Mouse (Mus musculus) neural tube, embryonic 11.5 days (tissue): ENCODE results near the gene Npas3. TPM values are rescaled to one million over a fixed set of nuclear protein-coding genes. Genes with fewer than 3 reads are reported as not detected.
A peak's percentile ranks its signal among the peaks of the same experiment; 100 is the strongest.

Experiments
- ATAC-seq: fragments of 200-750 bp; cut with Nextera tagmentation; 2 replicates; pipeline ENCODE4 v1.8.0; 2017; ENCODE audit warnings: moderate number of reproducible peaks, mild to moderate bottlenecking, moderate TSS enrichment, moderate library complexity; ENCODE audit not compliant: insufficient read depth, low FRiP score, low TSS enrichment
- DNase-seq: peaks from one replicate; pipeline ENCODE4 v3.0.0-alpha.2; 2015; ENCODE audit warnings: low spot score
- H3K27ac ChIP-seq: fragments of 300-500 bp; sonication (generic); 2 replicates; pipeline ENCODE4 v1.5.1; 2014; ENCODE audit warnings: low read depth, mild to moderate bottlenecking, low read length
- H3K27me3 ChIP-seq: fragments of 300-500 bp; sonication (generic); 2 replicates; pipeline ENCODE4 v1.6.1; 2014; ENCODE audit warnings: mild to moderate bottlenecking, low read length, mixed read lengths; ENCODE audit not compliant: control insufficient read depth, insufficient read depth
- H3K36me3 ChIP-seq: fragments of 300-500 bp; sonication (generic); 2 replicates; pipeline ENCODE4 v1.6.1; 2014; ENCODE audit warnings: mild to moderate bottlenecking, low read length, moderate library complexity, mixed read lengths; ENCODE audit not compliant: control insufficient read depth, insufficient read depth
- H3K4me1 ChIP-seq: fragments of 300-500 bp; sonication (generic); 2 replicates; pipeline ENCODE4 v1.6.1; 2014; ENCODE audit warnings: low read length, mixed read lengths; ENCODE audit not compliant: control insufficient read depth, insufficient read depth
- H3K4me2 ChIP-seq: fragments of 300-500 bp; sonication (generic); 2 replicates; pipeline ENCODE4 v1.6.1; 2014; ENCODE audit warnings: low read depth, mild to moderate bottlenecking, moderate library complexity
- H3K4me3 ChIP-seq: fragments of 300-500 bp; sonication (generic); 2 replicates; pipeline ENCODE4 v1.5.1; 2014; ENCODE audit warnings: low read depth, low read length
- H3K9ac ChIP-seq: fragments of 300-500 bp; sonication (generic); 2 replicates; pipeline ENCODE4 v1.6.1; 2014; ENCODE audit warnings: mild to moderate bottlenecking, low read length
- H3K9me3 ChIP-seq: fragments of 300-500 bp; sonication (generic); 2 replicates; pipeline ENCODE4 v1.6.1; 2016; ENCODE audit warnings: low read length; ENCODE audit not compliant: control insufficient read depth
- WGBS: fragments of 180-500 bp; shearing (Covaris S2); extraction: QIAGEN DNeasy Blood & Tissue Kit; methylation state at CpG from one replicate; pipeline ENCODE4 v1.1.7; 2014; 5-methylcytosine and 5-hydroxymethylcytosine counted together
- polyA plus RNA-seq: library from polyadenylated mRNA; unstranded; fragments of >200 nt; fragmentation: Nextera tagmentation; extraction: Ambion mirVana; gene quantifications from 2 replicates; pipeline ENCODE4 v1.2.1, GENCODE M21; 2014

Npas3 gene
- 15.0 and 18.0 TPM in 2 replicates for polyA plus RNA-seq

- peaks cover 4% of the 10 kb centered on the region; the same call in 1 of the 2 replicates for H3K27me3 ChIP-seq
- peak; percentile 85 for DNase-seq
- peak within 1 kb of the TSS; percentile 87 for H3K4me3 ChIP-seq
- under 1% methylated on average over 46 of the region's 62 CpGs for WGBS
- peak within 1 kb of the TSS; percentile 96 for H3K27ac ChIP-seq
- no peaks in the 10 kb centered on the region for H3K36me3 ChIP-seq
- H3K9ac ChIP-seq, result peak within 1 kb of the TSS; percentile 93
- peak within 1 kb of the TSS; percentile 92 for H3K4me2 ChIP-seq
- H3K9me3 ChIP-seq, result no peaks in the 10 kb centered on the region
- H3K4me1 ChIP-seq, result peaks cover 27% of the 10 kb centered on the region
- peak; percentile 78 for ATAC-seq
These were observed at the start of gene Npas3 for GRCm38 (mm10) chr12:53248101-53248727. Gene Npas3 (plus strand): TSS chr12:53248677.

- H3K27ac ChIP-seq, result no peak overlapping the region
- ATAC-seq (no peak), DNase-seq (no peak)
- no peak overlapping the region for H3K4me2 ChIP-seq
- WGBS, result 91% methylated on average over 15 of the region's 15 CpGs
- H3K4me3 ChIP-seq, result no peak overlapping the region
- H3K9ac ChIP-seq, result no peak overlapping the region
- no peaks in the 10 kb centered on the region for H3K4me1 ChIP-seq
- no peaks in the 10 kb centered on the region for H3K27me3 ChIP-seq
- no peaks in the 10 kb centered on the region for H3K36me3 ChIP-seq
- no peaks in the 10 kb centered on the region for H3K9me3 ChIP-seq
These were observed 31.3 kb upstream of the Npas3 start for GRCm38 (mm10) chr12:53217141-53217540.

- Histone ChIP-seq H3K4me2 (no peak overlapping the region), H3K4me1 (no peaks in the 10 kb centered on the region), H3K4me3 (no peak overlapping the region), H3K27me3 (no peaks in the 10 kb centered on the region), H3K9ac (no peak overlapping the region), H3K27ac (no peak overlapping the region), H3K36me3 (no peaks in the 10 kb centered on the region), H3K9me3 (no peaks in the 10 kb centered on the region)
- ATAC-seq, result no peak
- peak; percentile 26 for DNase-seq
- WGBS, result 72% methylated on average over 4 of the region's 4 CpGs
These were observed 25.7 kb upstream of the Npas3 start for GRCm38 (mm10) chr12:53222742-53223141.

GRCm38 (mm10) chr12:53227356-53227755 is 21.1 kb upstream of the Npas3 start:
- WGBS, result 63% methylated on average over 4 of the region's 4 CpGs
- Histone ChIP-seq H3K4me2 (no peak overlapping the region), H3K9ac (no peak overlapping the region), H3K9me3 (no peaks in the 10 kb centered on the region), H3K36me3 (no peaks in the 10 kb centered on the region), H3K27me3 (no peaks in the 10 kb centered on the region), H3K27ac (no peak overlapping the region), H3K4me3 (no peak overlapping the region), H3K4me1 (no peaks in the 10 kb centered on the region)
- DNase-seq (no peak), ATAC-seq (no peak)

GRCm38 (mm10) chr12:53229419-53229818 is 19.1 kb upstream of the Npas3 start:
- no peaks in the 10 kb centered on the region for H3K4me1 ChIP-seq
- H3K27me3 ChIP-seq, result no peaks in the 10 kb centered on the region
- no peak overlapping the region for H3K27ac ChIP-seq
- H3K9ac ChIP-seq, result no peak overlapping the region
- no peak overlapping the region for H3K4me2 ChIP-seq
- ATAC-seq (no peak), DNase-seq (no peak)
- H3K4me3 ChIP-seq, result no peak overlapping the region
- no peaks in the 10 kb centered on the region for H3K9me3 ChIP-seq
- 76% methylated on average over 2 of the region's 2 CpGs for WGBS
- no peaks in the 10 kb centered on the region for H3K36me3 ChIP-seq

GRCm38 (mm10) chr12:53246181-53246580 is 2.3 kb upstream of the Npas3 start:
- peaks cover 20% of the 10 kb centered on the region for H3K4me1 ChIP-seq
- DNase-seq (peak; percentile 21), ATAC-seq (no peak)
- peak overlapping the region; percentile 84 for H3K4me3 ChIP-seq
- H3K9me3 ChIP-seq, result no peaks in the 10 kb centered on the region
- no peak overlapping the region for H3K27ac ChIP-seq
- H3K36me3 ChIP-seq, result no peaks in the 10 kb centered on the region
- H3K9ac ChIP-seq, result peak overlapping the region; percentile 93
- H3K27me3 ChIP-seq, result peaks cover 4% of the 10 kb centered on the region; the same call in 1 of the 2 replicates
- WGBS, result 1% methylated on average over 12 of the region's 12 CpGs
- H3K4me2 ChIP-seq, result peak overlapping the region; percentile 92

GRCm38 (mm10) chr12:53246581-53247490 is 1.6 kb upstream of the Npas3 start:
- DNase-seq, result peak; percentile 66
- Histone ChIP-seq H3K27ac (peak overlapping the region; percentile 96), H3K36me3 (no peaks in the 10 kb centered on the region), H3K4me3 (peak overlapping the region; percentile 84), H3K27me3 (peaks cover 4% of the 10 kb centered on the region; the same call in 1 of the 2 replicates), H3K9ac (peak overlapping the region; percentile 93), H3K4me2 (peak overlapping the region; percentile 92), H3K9me3 (no peaks in the 10 kb centered on the region), H3K4me1 (peaks cover 27% of the 10 kb centered on the region)
- peak; percentile 14 for ATAC-seq
- under 1% methylated on average over 28 of the region's 28 CpGs for WGBS

GRCm38 (mm10) chr12:53247491-53248035 is 914 bp upstream of the Npas3 start:
- H3K9ac ChIP-seq, result peak overlapping the region; percentile 93
- ATAC-seq, result peak; percentile 31
- peak; percentile 72 for DNase-seq
- peak overlapping the region; percentile 84 for H3K4me3 ChIP-seq
- under 1% methylated on average over 25 of the region's 25 CpGs for WGBS
- H3K27ac ChIP-seq, result peak overlapping the region; percentile 96
- H3K4me2 ChIP-seq, result peak overlapping the region; percentile 92
- H3K9me3 ChIP-seq, result no peaks in the 10 kb centered on the region
- H3K4me1 ChIP-seq, result peaks cover 27% of the 10 kb centered on the region
- no peaks in the 10 kb centered on the region for H3K36me3 ChIP-seq
- peaks cover 4% of the 10 kb centered on the region; the same call in 1 of the 2 replicates for H3K27me3 ChIP-seq
